Mouse (Mus musculus): ENCODE results near the gene Galm. TPM values are rescaled to one million over a fixed set of nuclear protein-coding genes. Genes with fewer than 3 reads are reported as not detected.
A peak's percentile ranks its signal among the peaks of the same experiment; 100 is the strongest.

The Galm gene
- total RNA-seq (2021), result 1 to 10 TPM; 2.1 to 2.5 TPM
- long read RNA-seq, experiment 1, partial matches to known transcripts, result 1 of 4 reads
- long read RNA-seq, experiment 1, other reads (novel, unspliced or antisense), result 0 of 4 reads
- long read RNA-seq, experiment 2, partial matches to known transcripts, result 0 of 4 reads
- long read RNA-seq, experiment 2, other reads (novel, unspliced or antisense), result 0 of 4 reads

DNA sequence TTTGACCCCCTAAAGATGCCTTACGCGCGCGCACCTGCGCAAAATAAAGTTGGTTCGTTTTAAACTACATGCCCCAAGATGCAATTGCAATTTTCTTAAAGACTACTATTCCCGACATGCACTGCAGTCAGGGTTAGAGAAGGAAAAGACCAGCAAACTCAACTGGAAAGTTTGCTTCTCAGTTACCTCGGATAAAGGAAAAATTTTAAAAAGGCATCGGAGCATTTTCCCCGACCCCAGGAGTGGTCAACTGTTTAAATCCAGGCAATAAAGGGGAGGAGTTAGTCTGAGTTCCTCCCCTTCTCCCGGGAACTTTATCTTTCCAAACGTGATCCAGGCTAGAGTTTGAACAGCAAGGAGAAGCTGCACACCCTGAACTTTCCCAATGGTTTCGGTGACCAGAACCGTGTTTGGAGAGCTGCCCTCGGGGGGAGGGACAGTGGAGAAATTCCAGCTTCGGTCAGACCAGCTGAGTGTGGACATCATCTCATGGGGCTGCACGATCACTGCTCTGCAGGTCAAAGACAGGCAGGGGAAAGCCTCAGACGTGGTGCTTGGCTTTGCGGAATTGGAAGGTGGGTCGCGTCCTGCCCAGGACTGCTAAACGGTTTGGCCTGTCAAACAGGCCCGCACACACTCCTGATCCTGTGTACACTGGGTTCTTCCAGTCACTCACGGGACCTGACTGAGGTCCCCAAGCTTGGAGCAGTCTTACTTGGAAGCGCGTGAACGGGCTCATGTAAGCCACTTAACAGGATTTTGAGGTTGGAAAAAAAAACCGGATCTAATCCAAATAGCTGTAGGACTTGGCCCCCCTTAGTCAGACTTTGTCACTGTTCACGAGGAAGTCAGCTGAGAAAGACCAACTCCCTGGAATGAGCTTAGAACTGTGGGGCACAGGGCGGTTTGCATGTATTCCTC lies at the start of gene Galm:
Galm (plus strand) TSS at position 141 of the 921 bp plus-strand sequence.
- peak; percentile 67 for DNase-seq

DNA sequence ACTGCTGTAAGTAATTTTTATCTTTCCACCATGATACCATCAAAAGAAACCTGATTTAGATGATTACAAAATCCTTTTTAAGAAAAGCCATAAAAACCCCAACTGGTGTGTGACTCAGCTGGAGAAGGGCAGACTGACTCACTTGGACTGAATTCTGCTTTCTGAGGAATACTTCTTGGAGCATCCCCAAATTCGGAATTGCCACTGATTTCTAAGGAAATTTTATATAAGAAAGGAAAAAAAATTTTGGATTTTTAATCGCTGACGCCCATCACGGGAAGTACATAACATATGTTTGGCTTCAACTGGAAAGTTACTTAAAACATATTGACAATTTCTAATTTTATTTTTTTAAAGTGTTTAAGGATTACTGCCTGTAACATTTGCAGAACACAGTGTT lies 48.5 kb upstream of the Galm start:
- DNase-seq, result no peak

DNA sequence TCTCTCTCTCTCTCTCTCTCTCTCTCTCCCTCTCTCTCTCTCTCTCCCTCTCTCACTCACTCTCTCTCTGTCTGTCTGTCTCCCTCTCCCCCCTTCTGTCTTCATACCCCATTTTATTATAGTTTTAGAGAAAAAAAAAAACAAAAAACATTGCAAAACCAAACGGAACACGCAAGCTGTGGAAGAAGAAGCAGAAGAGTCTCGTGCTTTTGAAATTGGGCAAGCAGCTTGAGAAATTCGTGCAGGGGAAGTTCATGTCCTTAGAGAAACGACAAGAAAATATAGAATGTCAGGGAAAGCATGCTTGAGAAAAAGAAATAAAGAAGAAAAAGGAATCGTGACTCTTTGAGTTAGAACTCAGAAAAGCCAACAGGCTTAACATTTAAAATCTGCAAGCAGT lies 44.0 kb upstream of the Galm start:
- no peak for DNase-seq

DNA sequence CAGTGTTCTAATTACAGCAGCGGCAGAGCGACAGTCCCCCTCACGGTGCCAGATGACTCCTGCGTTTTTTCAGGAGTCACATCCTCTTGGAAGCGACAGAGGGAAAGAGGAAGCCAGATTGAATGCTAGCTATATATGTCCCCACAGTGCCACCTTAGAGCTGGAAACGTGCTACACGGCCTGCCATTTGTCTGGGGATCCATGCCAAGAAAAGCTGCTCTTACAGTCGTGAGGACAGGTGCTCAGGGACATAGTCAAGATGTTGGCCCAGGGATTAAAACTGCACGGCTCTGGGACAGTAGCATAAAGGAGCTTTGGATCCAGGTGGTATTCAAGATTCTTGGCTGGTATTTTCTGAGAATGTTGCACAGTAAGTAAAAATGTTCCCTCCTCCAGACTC lies 42.8 kb upstream of the Galm start:
- DNase-seq, result no peak

DNA sequence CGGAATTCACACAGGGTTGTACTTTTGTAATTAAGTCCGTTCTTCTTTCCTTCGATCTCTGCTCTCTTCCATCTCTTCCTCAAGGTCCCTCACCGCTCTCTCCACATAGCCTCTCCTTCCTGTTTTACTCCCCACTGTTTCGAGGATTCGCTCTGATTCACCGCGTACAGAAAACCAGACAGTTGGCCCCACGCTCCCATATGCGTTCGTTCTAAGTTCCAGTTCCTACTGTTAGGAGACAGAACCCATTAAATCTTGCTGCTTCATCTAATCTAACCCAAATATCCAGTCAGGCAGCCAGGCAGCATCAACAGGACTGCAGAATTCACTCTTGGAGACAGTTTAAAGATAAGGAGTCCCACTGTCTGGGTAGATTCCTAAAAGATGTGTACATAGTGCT lies 40.7 kb upstream of the Galm start:
- no peak for DNase-seq

DNA sequence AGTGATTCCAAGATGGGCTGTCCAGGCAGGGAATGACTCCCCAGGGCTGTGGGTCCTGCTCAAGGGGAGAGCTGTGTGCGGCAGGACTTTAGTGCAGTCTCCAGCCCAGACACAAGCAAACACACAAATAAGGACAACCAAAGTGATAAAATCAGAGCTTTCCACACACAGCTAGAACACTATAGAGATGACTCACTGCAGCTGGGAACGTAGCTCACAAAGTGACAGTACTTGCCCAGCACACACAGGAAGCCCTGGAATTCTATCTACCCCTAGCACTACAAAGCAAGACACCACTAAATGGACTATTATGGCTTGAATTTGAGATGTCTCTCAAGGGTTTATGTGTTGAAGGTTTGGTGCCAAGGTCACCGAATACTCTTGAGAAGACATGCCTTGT lies 39.1 kb upstream of the Galm start:
- DNase-seq, result no peak

DNA sequence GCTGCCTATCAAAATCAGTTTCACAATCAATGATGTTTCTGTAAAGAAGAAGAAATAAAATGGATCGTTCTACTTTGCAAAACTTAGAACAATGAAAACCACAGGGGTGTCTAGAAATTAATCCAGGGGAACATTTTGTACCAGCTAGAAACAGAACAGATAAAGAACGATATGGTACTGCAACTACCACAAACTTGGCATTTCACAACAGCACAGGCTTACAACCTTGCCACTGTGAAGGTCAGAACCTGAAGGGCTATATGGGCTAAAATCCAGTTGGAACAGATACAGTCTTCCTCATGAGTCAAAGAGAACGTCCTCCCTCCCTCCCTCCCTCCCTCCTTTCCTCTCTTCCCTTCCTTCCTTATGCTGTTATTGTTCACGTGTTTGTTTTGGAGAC lies 36.7 kb upstream of the Galm start:
- DNase-seq, result no peak

DNA sequence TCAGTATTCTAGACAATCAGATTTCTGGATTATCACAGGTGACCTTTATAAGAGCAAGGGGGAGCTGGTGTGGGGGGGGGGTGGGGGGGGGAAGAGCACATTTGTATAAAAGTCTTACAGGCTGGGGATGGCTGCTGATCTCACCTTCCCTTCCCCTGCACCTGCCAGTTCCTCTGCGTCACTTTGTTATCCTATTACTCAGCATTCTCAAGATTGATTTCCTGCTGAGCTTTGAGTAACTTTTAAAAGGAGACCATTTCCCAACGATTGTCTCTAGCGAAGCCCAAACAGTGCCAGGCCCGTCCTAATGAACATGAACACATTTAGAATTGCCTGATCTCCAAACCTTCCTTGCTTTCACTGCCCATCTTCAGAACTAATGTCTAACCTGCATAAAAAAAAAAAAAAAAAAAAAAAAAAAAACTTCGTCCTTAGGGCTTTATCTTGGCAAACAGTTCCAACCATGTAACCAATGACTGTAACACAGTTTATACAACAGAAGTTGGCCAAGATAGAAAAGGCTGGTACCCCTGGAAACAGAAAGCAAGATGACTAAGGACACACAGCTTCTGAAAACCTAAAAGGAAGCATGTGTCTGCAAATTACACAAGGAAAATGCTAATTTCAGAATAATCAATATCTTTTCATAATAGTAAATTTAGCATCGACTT lies 35.3 kb upstream of the Galm start:
- DNase-seq, result no peak

DNA sequence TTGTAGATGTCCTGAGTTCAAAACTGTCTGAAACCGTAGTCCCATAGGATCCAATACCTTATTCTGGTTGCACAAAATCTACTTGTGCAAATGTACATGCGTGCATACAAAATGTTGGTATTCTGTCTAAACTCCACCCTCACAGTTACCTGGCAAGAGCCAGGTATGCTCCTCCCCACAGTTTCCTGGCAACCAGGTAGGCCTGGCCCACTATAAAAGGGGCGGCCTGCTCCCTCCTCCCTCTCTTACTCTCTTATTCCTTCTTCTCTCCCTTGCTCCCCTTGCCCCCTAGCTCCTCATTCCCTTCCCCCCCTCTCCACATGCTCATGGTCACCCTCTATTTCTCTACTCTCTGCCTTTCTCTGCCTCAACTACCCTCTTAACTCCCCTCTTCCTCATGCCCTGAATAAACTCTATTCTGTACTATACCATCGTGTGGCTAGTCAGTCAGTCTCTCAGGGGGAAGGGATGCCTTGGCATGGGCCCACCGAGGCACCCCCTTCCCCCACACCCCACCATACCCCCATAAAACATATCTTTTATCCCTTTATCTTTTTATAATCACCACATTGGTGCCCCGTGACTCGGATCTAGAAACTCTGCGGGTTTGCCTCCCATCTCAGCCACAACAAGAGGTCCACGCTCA lies 31.9 kb upstream of the Galm start:
- DNase-seq, result no peak

DNA sequence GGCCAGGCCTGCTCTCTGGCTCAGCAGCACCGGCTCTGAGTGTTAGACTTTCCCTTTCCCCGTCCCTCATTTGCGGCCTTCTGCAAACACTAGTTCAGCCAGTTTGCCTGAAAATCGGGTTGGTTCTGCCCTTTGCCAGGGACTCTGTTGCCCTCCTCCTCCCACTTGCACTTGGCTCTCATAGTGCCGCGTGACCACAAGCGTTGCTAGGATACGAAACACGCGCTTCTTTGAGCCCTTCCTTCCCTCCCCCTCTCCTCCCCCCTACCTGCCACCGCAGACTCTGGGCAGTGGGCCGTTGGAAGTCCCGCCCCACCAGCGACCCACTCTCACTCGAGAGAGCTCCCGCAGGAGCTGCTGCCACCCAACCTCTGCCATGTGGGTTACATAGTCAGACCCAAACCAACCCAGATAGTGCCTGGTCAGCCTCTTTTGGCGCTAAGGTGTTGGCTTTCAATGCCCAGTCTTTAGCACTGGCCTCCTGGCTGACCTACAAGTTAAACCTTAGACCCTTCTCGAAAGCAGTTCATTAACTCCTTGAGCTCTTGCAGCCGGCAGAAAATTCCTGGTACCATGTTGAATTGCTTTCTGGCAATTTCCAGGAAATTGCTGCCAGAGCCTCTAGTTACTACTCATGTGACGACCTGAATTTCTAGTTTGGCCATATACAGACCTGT lies 31.1 kb upstream of the Galm start:
- DNase-seq, result peak; percentile 10

DNA sequence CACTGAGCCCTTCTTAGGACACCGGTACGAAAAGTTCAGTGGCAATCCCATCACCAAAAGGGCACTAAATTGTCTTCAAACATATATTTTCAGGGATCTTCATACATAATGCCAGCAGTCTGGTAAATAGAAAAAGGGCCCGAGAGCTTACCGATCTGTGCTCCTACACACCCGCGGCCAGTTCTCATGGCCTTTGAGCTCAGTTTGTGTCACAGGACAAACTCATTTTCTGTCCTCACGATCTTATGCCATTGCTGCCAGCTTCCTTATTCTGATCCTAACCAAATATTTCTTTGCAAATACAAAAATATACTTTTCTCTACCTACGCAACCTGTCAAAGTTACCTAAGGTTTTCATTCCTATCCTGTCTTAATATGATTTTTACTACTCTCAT lies 30.6 kb upstream of the Galm start:
- no peak for DNase-seq

DNA sequence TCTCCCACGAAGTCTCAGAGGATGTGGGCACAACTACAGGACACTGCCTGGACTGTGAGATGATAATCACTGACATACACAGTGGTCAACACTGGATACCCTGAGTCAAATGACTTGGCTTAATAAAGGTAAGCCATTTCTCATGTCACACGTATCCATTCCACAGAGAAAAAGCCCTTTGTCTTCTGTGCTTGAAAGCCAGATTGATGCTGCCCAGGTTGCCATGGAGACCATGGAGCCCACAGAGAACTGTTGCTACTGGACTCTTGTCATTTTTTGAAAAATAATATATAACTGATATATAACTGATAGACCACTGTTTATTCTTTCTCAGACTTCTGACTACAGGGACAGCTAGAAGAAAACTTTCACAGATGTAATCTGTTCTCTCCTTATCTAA lies 30.1 kb upstream of the Galm start:
- DNase-seq, result no peak

DNA sequence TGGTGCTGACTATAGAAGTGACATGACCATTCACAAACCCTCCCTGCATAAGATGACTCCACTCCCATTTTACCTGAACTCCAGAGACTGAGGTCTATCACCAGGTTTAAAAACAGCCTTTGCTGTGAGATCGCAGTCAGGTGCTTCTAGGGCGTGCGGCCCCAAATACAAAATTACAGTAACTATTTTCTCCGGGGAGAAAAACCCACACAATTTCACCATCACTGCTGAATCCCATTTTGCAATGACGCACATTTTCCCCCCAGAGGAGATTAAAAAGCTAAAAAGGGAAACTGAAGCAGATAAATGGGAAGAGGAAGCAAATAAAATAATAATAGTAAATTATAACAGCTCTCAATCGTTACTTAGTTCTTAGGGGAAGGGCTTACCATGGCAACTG lies 27.4 kb upstream of the Galm start:
- DNase-seq, result no peak

DNA sequence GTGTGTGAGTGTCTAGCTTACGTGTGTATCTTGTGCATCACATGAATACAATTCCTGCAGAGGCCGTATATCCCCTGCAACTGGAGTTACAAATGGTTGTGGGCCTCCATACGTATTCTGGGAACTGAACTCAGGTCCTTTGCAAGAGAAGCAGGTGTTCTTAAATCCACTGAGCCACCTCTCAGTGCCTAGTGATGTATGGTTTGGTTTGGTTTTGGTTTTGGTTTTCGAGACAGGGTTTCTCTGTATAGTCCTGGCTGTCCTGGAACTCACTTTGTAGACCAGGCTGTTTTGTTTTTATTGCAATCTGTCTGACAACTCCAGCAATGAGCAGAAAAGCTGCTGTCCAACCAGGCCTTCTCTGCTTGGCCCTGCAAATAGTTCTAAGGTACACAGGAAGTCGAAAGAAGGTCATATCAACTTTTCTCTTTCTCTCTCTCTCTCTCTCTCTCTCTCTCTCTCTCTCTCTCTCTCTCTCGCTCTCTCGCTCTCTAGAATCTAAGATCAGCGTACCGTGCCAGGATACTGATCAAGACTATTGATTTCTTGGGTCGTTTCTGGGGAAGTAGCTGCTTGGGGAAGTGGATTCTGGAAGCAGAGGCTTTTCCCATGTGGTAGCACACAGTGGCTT lies 21.8 kb upstream of the Galm start:
- no peak for DNase-seq

DNA sequence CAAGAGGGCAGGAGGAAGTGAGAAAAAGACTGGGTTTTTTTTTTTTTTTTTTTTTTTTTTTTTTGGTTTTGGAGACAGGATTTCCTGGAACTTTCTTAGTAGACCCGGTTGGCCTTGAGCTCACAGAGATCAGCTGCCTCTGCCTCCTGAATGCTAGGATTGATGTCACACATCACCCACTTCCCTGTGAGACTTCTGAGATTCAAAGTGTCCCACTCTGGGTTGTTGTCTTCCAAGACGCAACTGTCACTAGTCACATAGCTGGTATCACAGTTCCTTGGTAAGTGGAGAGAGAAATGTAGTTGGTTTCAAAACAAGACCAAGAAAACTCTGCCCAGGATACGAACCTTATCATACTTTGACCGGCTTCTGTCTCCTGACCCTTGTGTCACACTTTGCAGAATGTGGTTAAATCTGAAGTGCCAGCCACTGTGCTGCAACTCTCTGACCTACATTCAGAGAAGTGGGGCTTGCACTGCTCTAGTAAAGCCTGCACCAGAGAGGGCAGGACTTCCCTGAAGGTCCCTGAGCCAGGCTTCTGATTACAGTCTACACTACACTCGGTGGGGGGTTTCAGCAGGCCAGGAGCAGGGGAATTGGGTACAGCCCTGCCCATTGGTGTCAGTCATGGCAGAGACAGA lies 14.5 kb upstream of the Galm start:
- DNase-seq, result no peak

DNA sequence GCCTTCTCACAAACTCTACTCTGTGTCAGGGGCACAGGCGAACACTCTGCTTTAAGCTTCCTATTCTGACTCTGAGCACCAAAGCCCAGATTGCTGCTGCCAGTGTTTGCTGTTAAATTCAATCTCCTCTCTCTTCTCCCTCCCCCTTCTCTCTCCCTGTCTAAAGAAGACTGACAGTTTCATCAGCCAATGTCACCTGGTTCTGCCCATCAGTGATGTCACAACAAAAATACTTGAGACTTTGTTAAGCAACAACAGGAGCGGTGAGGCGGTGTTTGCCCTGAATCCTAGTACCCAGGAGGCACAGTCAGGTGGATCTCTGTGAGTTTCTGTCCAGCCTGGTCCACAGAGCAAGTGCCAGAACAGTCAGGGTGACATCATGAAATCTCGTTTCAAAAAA lies 13.8 kb upstream of the Galm start:
- DNase-seq, result no peak

DNA sequence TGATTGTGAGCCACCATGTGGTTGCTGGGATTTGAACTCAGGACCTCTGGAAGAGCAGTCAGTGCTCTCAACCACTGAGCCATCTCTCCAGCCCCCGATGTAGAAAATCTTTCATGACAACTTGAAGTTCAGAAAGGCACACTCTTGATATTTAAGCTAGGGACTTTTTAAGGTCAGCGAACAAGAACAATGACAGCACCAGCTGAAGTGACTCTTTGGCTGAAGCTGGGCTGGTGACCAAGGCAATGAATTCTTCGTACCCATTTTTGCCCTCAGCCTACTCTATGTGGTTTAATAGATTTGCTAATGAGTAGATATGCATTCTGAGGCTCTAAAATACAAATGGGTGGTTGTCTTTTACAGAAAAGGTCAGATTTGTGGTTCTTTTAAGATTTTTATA lies 6.9 kb upstream of the Galm start:
- DNase-seq, result no peak

DNA sequence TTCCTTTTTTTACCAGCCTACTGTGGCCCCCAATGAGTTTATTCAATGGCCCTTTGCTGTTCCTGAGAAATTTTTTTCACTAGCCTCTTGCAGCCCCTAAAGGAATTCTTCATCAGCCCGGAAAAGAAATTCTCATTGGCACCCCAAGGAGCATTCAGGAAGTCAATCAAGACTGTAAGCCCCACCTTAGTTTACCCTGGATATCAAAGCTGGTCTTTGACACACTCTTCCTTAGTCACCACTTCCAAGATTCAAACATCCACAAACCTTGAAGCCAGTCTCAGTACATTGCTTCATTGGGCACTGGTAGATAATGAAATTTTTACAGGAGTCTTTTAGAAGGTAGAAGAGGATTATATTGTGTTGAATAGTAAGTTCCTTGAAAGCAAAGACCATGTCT lies 5.4 kb upstream of the Galm start:
- no peak for DNase-seq

DNA sequence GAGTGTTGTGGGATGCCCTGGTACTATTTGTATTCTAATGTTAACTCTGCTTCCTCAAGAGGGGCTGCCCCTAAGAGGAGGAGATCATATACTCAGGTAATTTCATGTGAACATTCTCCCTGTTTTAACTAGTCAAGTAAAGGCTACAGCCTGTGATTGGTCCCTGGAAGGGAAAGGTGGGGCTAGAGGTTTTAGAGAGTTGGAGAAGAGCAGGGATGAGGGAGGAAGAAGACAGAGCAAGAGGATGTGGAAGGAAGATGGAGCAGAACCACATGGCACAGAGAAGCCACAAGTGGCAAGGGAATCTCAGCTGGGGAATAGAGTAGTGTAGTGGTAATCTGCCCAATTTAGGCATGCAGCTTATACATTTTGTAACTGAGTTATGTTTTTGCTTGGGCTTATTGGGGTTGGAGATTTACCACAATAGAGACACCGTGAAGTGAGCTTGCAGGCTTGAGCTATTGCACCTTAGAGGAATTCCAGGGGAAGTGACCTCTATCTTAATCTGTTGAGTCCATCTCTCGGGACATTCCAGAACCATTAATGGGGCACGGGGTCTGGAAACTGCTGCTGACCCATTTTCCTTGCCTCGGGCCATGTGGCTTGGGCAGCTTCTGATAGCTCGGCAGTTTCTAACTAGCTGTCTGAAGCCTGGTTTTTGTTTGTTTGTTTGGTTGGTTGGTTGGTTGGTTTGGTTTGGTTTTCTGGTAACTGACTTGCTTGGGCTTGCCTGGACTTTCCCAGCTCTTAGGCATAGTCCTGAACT lies 2.1 kb upstream of the Galm start:
- DNase-seq, result no peak

DNA sequence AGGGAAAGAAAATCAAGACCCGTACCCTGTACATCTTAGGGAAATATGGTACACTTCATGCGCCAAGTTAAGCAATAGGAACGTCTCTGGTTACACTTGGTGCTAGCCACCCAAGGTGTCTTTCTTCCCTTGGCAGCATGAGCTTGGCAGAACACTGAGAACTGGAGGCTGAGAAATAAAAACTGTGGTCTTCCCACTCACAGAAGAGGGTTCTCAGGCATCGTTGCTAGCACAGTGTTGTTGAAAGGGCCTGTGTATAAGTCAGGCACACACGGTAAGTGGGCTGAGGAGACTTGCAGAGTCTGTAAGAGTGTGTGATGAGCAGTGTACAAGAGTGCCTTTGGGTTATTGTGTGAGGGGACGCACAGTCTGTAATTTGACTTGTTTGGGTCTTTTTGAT lies 1.1 kb upstream of the Galm start:
- DNase-seq, result no peak

All from gastrocnemius, postnatal 10 days (tissue).